Mouse (Mus musculus) heart, adult 2 months (tissue): Measurements from ENCODE around the gene Slc12a9.
A peak's percentile ranks its signal among the peaks of the same experiment; 100 is the strongest.

Experiments used
- CTCF ChIP-seq: fragments of 200-600 bp; IDR thresholded peaks from 2 replicates; pipeline ENCODE4 v1.8.1; 2022; ENCODE audit warnings: antibody characterized with exemption, mild to moderate bottlenecking, moderate library complexity
- EP300 ChIP-seq: fragments of 200-500 bp; IDR thresholded peaks from 2 replicates; pipeline ENCODE4 v1.6.1; 2011; ENCODE audit warnings: low read depth, low read length, control low read depth; ENCODE audit not compliant: insufficient read depth
- POLR2A ChIP-seq: fragments of 200-500 bp; IDR thresholded peaks from 2 replicates; pipeline ENCODE4 v1.6.1; 2011; ENCODE audit warnings: mild to moderate bottlenecking, low read depth, low read length, control low read depth; ENCODE audit not compliant: insufficient read depth

GRCm38 (mm10) chr5:137349384-137350204 is 16.2 kb upstream of the Slc12a9 start, which contains the start of gene Ephb4:
- peak; percentile 96 for TF ChIP-seq POLR2A
- TF ChIP-seq CTCF = peak; percentile 41
- no peak for TF ChIP-seq EP300
